Mouse (Mus musculus) hindbrain, embryonic 15.5 days (tissue): Measurements from ENCODE around the gene Slc6a4. TPM values are rescaled to one million over a fixed set of nuclear protein-coding genes. Genes with fewer than 3 reads are reported as not detected.
"Not testable (repeated sequence)": the region's sequence is repeated elsewhere in the genome, so short reads cannot be mapped to it uniquely, and the experiment has no call there.

Experiments used
- ATAC-seq: fragments of 200-750 bp; cut with Nextera tagmentation; 2 replicates; pipeline ENCODE4 v1.8.0; 2017; ENCODE audit warnings: low read depth, moderate number of reproducible peaks, moderate TSS enrichment; ENCODE audit not compliant: low FRiP score
- H3K27ac ChIP-seq: fragments of 300-500 bp; sonication (generic); replicated peaks from 2 replicates; pipeline ENCODE4 v1.5.1; 2015; ENCODE audit warnings: mild to moderate bottlenecking, inconsistent platforms
- H3K27me3 ChIP-seq: fragments of 300-500 bp; sonication (generic); 2 replicates; pipeline ENCODE4 v1.6.1; 2015; ENCODE audit warnings: control low read depth, inconsistent platforms
- H3K36me3 ChIP-seq: fragments of 300-500 bp; sonication (generic); 2 replicates; pipeline ENCODE4 v1.6.1; 2015; ENCODE audit warnings: control low read depth, inconsistent platforms
- H3K4me1 ChIP-seq: fragments of 300-500 bp; sonication (generic); replicated peaks from 2 replicates; pipeline ENCODE4 v1.6.1; 2015; ENCODE audit warnings: control low read depth, inconsistent platforms
- H3K4me2 ChIP-seq: fragments of 300-500 bp; sonication (generic); 2 replicates; pipeline ENCODE4 v1.6.1; 2015; ENCODE audit warnings: moderate library complexity, mild to moderate bottlenecking, inconsistent platforms
- H3K4me3 ChIP-seq: fragments of 300-500 bp; sonication (generic); 2 replicates; pipeline ENCODE4 v1.5.1; 2015; ENCODE audit warnings: mild to moderate bottlenecking, inconsistent platforms
- H3K9ac ChIP-seq: fragments of 300-500 bp; sonication (generic); 2 replicates; pipeline ENCODE4 v1.6.1; 2015; ENCODE audit warnings: inconsistent platforms
- H3K9me3 ChIP-seq: fragments of 300-500 bp; sonication (generic); 2 replicates; pipeline ENCODE4 v1.6.1; 2016; ENCODE audit warnings: control low read depth, inconsistent platforms
- WGBS: fragments of 180-500 bp; shearing (Covaris S2); methylation state at CpG from one replicate; pipeline ENCODE4 v1.1.7; 2015; 5-methylcytosine and 5-hydroxymethylcytosine counted together
- polyA plus RNA-seq: library from polyadenylated mRNA; unstranded; fragments of >200 nt; fragmentation: Nextera tagmentation; extraction: Ambion mirVana; gene quantifications from 2 replicates; pipeline ENCODE4 v1.2.1, GENCODE M21; 2015

Gene Slc6a4
- polyA plus RNA-seq, 1 experiment from 2014 or later: 9.3 TPM

- ATAC-seq: no peak
- Histone ChIP-seq H3K27ac (no peak overlapping the region), H3K4me2 (no peak overlapping the region), H3K4me1 (no peaks in the 10 kb centered on the region), H3K36me3 (no peaks in the 10 kb centered on the region), H3K4me3 (no peak overlapping the region), H3K9ac (no peak overlapping the region), H3K9me3 (no peaks in the 10 kb centered on the region), H3K27me3 (no peaks in the 10 kb centered on the region)
- 92% methylated on average over 3 of the region's 3 CpGs for WGBS
Observed at GRCm38 (mm10) chr11:77028157-77028556, 29.8 kb downstream of the Slc6a4 start.

GRCm38 (mm10) chr11:77031151-77031934 lies 32.9 kb downstream of the Slc6a4 start:
- no peaks in the 10 kb centered on the region for H3K27me3 ChIP-seq
- H3K4me2 ChIP-seq: no peak overlapping the region
- no peaks in the 10 kb centered on the region for H3K36me3 ChIP-seq
- H3K27ac ChIP-seq: no peak overlapping the region
- no peak overlapping the region for H3K9ac ChIP-seq
- H3K4me1 ChIP-seq: no peaks in the 10 kb centered on the region
- no peak overlapping the region for H3K4me3 ChIP-seq
- ATAC-seq: no peak
- 79% methylated on average over 14 of the region's 14 CpGs for WGBS
- H3K9me3 ChIP-seq: no peaks in the 10 kb centered on the region

GRCm38 (mm10) chr11:77041891-77042290 lies 43.5 kb downstream of the Slc6a4 start:
- no peaks in the 10 kb centered on the region for H3K4me1 ChIP-seq
- H3K9ac ChIP-seq: no peak overlapping the region
- H3K4me2 ChIP-seq: no peak overlapping the region
- H3K27me3 ChIP-seq: no peaks in the 10 kb centered on the region
- no peak overlapping the region for H3K4me3 ChIP-seq
- H3K36me3 ChIP-seq: peaks cover 17% of the 10 kb centered on the region
- 90% methylated on average over 4 of the region's 4 CpGs for WGBS
- no peak for ATAC-seq
- H3K27ac ChIP-seq: no peak overlapping the region
- no peaks in the 10 kb centered on the region for H3K9me3 ChIP-seq

- Histone ChIP-seq H3K9ac (no peak overlapping the region), H3K27ac (no peak overlapping the region), H3K4me3 (no peak overlapping the region), H3K27me3 (no peaks in the 10 kb centered on the region), H3K4me1 (no peaks in the 10 kb centered on the region), H3K4me2 (no peak overlapping the region), H3K36me3 (peaks cover 20% of the 10 kb centered on the region), H3K9me3 (no peaks in the 10 kb centered on the region)
- ATAC-seq: no peak
- 69% methylated on average over 2 of the region's 2 CpGs for WGBS
Observed at GRCm38 (mm10) chr11:77042816-77043215, 44.4 kb downstream of the Slc6a4 start.

- H3K36me3 ChIP-seq: no peaks in the 10 kb centered on the region
- no peak for ATAC-seq
- H3K4me1 ChIP-seq: no peaks in the 10 kb centered on the region
- H3K9ac ChIP-seq: no peak overlapping the region
- no peak overlapping the region for H3K27ac ChIP-seq
- no peak overlapping the region for H3K4me3 ChIP-seq
- no peaks in the 10 kb centered on the region for H3K27me3 ChIP-seq
- 41% methylated on average over 5 of the region's 5 CpGs for WGBS
- H3K4me2 ChIP-seq: no peak overlapping the region
- H3K9me3 ChIP-seq: no peaks in the 10 kb centered on the region
Observed at GRCm38 (mm10) chr11:77061951-77062350, 63.5 kb downstream of the Slc6a4 start.

- H3K9ac ChIP-seq: no peak overlapping the region
- no peaks in the 10 kb centered on the region for H3K9me3 ChIP-seq
- H3K4me3 ChIP-seq: no peak overlapping the region
- H3K27ac ChIP-seq: no peak overlapping the region
- H3K27me3 ChIP-seq: no peaks in the 10 kb centered on the region
- 92% methylated on average over 2 of the region's 2 CpGs for WGBS
- no peak for ATAC-seq
- H3K36me3 ChIP-seq: no peaks in the 10 kb centered on the region
- no peak overlapping the region for H3K4me2 ChIP-seq
- H3K4me1 ChIP-seq: no peaks in the 10 kb centered on the region
Observed at GRCm38 (mm10) chr11:77063406-77063805, 65.0 kb downstream of the Slc6a4 start.

- Histone ChIP-seq H3K36me3 (peaks cover 3% of the 10 kb centered on the region; the same call in 1 of the 2 replicates), H3K9ac (no peak overlapping the region), H3K27me3 (no peaks in the 10 kb centered on the region), H3K27ac (no peak overlapping the region), H3K4me1 (no peaks in the 10 kb centered on the region; the same call in 1 of the 2 replicates), H3K4me3 (no peak overlapping the region), H3K9me3 (no peaks in the 10 kb centered on the region), H3K4me2 (no peak overlapping the region)
- ATAC-seq: no peak
- 94% methylated on average over 4 of the region's 4 CpGs for WGBS
Observed at GRCm38 (mm10) chr11:77068825-77069224, 70.4 kb downstream of the Slc6a4 start.

- Histone ChIP-seq H3K4me2 (no peak overlapping the region), H3K9me3 (no peaks in the 10 kb centered on the region), H3K4me3 (no peak overlapping the region), H3K9ac (no peak overlapping the region), H3K27me3 (no peaks in the 10 kb centered on the region), H3K4me1 (no peaks in the 10 kb centered on the region; the same call in 1 of the 2 replicates), H3K27ac (no peak overlapping the region), H3K36me3 (peaks cover 13% of the 10 kb centered on the region)
- ATAC-seq: no peak
- WGBS: 76% methylated on average over 4 of the region's 4 CpGs
Observed at GRCm38 (mm10) chr11:77070721-77071120, 72.3 kb downstream of the Slc6a4 start.

- H3K9me3 ChIP-seq, ATAC-seq: not testable (repeated sequence)
- H3K4me1 ChIP-seq: peaks cover 14% of the 10 kb centered on the region
- peak overlapping the region; percentile 86 for H3K4me2 ChIP-seq
- H3K36me3 ChIP-seq: peaks cover 15% of the 10 kb centered on the region
- peak overlapping the region; percentile 81 for H3K4me3 ChIP-seq
- 58% methylated on average over 4 of the region's 4 CpGs for WGBS
- H3K27me3 ChIP-seq: peaks cover 15% of the 10 kb centered on the region; the same call in 1 of the 2 replicates
- H3K9ac ChIP-seq: peak overlapping the region; percentile 73
- H3K27ac ChIP-seq: peak overlapping the region; percentile 93; the same call in 1 of the 2 replicates
Observed at GRCm38 (mm10) chr11:77077331-77077730, 78.9 kb downstream of the Slc6a4 start.

- Histone ChIP-seq H3K9me3 (no peaks in the 10 kb centered on the region), H3K27me3 (peaks cover 17% of the 10 kb centered on the region; the same call in 1 of the 2 replicates), H3K27ac (peak overlapping the region; percentile 93), H3K4me3 (peak overlapping the region; percentile 81), H3K4me1 (peaks cover 14% of the 10 kb centered on the region), H3K4me2 (peak overlapping the region; percentile 86), H3K9ac (peak overlapping the region; percentile 73), H3K36me3 (peaks cover 15% of the 10 kb centered on the region)
- ATAC-seq: no peak
- 3% methylated on average over 16 of the region's 16 CpGs for WGBS
Observed at GRCm38 (mm10) chr11:77077792-77078191, 79.4 kb downstream of the Slc6a4 start.

GRCm38 (mm10) chr11:77078273-77079134 lies 80.1 kb downstream of the Slc6a4 start, which contains the start of gene Nsrp1:
TSS of gene Nsrp1 (minus strand) at chr11:77078435.
- Histone ChIP-seq H3K36me3 (peaks cover 14% of the 10 kb centered on the region), H3K27ac (peak within 1 kb of the TSS; percentile 93), H3K4me3 (peak within 1 kb of the TSS; percentile 81), H3K27me3 (peaks cover 17% of the 10 kb centered on the region), H3K4me1 (peaks cover 14% of the 10 kb centered on the region), H3K9ac (peak within 1 kb of the TSS; percentile 73), H3K9me3 (no peaks in the 10 kb centered on the region), H3K4me2 (peak within 1 kb of the TSS; percentile 86)
- ATAC-seq: peak; percentile 99
- WGBS: 4% methylated on average over 48 of the region's 48 CpGs

GRCm38 (mm10) chr11:77079361-77079760 lies 81.0 kb downstream of the Slc6a4 start:
- Histone ChIP-seq H3K9ac (no peak overlapping the region), H3K4me1 (peaks cover 14% of the 10 kb centered on the region), H3K27ac (no peak overlapping the region), H3K4me3 (no peak overlapping the region), H3K4me2 (no peak overlapping the region), H3K9me3 (no peaks in the 10 kb centered on the region), H3K27me3 (peaks cover 17% of the 10 kb centered on the region), H3K36me3 (peaks cover 7% of the 10 kb centered on the region; the same call in 1 of the 2 replicates)
- WGBS: 94% methylated on average over 1 of the region's 1 CpGs
- no peak for ATAC-seq
